Mouse (Mus musculus) kidney, adult 18-20 months (tissue): ENCODE data around the gene Map1lc3a.

ENCODE experiments used
- DNase-seq: peaks from one replicate; pipeline ENCODE4 v3.0.0; 2021

Map1lc3a gene

GRCm38 (mm10) chr2:155276195-155276594 lies at the start of gene Map1lc3a:
Gene Map1lc3a (plus strand): TSS chr2:155276297.
- DNase-seq: peak; percentile 97

DNA sequence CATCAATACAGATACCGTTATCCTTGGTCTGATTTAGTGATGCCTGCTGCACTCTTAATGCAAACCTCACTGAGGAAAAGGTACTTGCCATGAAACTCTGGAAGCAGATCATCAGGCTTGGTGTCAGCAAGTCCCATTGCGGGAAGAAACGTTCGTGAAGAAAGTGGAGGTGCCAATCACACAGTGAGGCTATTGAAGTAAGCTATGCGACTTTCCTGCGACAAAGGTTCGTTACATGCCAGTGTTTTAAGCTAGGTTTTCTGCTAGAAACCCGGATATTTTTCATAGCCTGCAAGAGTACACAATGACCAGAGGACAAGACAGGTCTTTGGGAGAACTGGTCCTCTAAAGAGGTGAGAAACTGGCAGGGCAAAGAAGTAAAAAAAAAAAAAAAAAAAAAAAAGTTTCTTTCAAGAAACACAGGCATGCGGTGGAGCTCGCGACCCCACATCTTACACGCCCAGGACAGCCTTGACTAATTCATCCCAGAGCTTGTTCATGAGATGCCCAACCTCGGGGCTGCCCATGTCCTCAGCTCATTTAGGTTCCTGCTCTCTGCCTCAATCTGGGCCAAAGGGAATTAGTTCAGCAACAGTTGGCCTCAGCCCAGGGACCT lies 40.2 kb upstream of the Map1lc3a start:
- DNase-seq: peak; percentile 8

DNA sequence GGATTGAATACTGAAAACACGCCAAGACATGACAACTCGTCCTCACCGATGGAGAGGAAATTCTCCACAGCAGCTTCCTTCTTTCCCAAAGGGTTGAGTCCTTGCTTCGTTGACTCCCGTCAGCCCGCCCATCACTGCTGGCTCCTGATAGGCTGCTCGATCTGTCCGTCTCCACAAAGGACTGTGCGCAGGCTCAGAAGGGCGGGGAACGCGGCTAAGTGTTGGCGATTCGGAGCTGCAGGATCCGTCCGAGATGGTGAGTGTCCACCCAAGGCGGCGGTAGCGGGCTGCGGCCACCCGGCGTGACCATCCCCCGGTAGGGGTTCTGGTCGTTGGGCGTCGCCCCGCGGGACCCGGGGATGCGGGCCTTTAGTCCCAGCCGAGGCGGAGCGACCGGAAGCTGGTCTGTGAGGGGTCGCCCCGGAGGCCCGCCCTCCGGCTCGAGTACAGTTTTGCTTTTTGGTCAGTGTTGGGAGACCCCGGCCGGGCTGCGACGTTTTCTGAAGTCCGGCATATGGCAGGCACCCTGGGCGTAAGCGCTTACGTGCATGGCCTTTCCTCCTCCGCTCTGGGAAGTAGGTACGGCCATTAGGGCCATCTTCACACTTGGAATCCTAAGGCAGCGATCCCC lies 39.6 kb upstream of the Map1lc3a start, which contains the start of gene Dynlrb1:
Gene Dynlrb1 (plus strand): TSS at position 172 of the 631 bp plus-strand sequence.
- peak; percentile 100 for DNase-seq

DNA sequence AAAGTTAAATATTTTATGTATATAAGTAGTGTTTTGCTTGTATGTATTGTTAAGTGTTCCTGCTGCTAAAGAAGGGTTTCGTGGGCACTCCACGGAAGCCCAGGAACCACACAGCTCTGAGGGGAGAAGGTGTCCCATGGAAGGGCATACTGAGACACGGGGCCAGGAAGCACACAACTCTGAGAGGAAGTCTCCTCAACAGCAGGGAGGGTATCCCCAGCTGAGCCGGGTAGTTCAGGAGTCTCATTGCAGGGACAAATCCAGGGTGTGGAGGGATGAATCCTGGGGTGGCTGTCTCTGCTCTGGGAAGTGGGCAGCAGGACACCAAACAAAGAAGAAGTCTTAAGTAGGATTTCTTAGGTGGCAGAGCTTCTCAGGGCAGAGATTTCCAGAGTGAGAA lies 38.8 kb upstream of the Map1lc3a start:
- DNase-seq: no peak

GRCm38 (mm10) chr2:155240915-155241314 lies 35.2 kb upstream of the Map1lc3a start:
- DNase-seq: peak; percentile 18

DNA sequence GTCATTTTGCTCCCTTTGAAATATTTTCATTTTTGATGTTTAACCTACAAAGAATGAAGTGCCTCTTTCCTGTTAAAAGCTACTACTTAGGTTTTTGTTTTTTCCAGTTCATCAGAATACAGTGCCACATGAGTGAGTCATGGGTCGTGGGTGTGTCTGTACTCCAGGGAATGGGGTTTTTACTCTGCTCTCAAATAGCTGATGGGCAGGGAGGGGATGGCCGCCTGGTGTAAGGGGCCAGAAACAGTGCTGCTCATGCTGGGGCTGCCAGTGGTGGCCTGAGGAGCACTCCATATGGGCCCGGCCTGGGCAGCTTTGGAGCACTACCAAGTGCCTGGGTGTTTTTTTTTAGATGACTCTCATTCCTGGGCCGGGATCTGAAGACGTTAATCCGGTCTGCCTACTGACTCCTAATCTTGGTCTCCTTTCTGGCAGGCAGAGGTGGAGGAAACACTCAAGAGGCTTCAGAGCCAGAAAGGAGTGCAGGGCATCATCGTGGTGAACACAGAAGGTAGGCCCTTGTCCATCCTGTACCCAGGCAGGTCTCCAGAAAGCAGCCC lies 33.7 kb upstream of the Map1lc3a start:
- DNase-seq: no peak

DNA sequence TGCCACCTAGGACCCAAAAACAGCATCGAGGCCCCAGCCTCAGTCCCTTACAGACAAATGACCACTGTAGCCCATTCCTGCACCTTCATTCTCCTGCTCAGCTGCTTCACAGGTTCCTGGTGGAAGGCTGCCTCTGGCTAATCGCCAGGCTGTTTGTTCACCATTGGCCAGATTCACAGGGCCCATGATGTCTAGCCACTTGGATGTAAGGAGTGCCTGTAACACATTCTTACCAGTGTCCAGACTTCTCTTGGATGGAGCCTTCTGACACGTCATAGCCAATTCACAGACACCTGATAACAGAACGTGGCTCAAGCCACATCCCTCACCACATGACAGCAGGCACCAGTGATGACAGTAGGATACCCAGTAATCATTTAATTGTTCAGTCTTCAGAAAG lies 29.9 kb upstream of the Map1lc3a start:
- no peak for DNase-seq

DNA sequence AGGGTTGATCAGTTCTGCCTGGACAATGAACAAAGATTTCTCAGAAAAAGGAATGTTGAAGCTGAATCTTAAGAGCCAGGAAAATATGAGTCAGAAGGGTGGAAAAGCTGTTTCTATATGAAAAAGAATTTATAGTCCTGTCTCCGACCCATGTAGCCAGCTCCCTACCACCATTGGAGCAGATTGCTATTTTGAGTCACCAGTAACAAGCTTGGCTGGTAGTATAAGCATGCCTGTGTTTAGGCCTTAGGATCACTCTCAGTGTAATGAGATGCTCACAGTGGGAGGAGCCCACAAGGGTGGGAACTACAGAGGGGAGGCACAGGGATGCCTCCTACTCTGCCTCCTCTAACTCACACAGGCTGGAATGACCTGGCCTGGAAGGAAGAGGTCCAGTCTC lies 27.9 kb upstream of the Map1lc3a start:
- no peak for DNase-seq

GRCm38 (mm10) chr2:155248718-155249117 lies 27.4 kb upstream of the Map1lc3a start:
- DNase-seq: no peak

DNA sequence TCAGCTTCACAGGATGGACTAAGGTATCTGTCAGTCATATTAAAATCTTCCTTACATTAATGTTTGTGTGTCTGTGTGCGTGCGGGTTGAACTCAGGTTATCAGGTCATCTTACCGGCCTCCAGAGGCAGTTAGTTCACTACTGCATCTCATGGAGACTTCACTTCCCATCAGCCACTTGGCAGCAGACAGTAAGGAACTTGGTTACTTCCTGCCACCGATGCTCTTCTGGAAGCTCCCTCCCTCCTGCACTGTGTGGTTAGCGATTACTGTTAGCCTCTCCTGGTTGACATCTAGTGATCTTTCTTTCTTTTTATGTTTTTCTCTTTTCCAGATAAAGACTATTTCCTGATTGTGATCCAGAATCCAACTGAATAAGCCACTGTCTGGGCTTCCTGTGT lies 26.5 kb upstream of the Map1lc3a start:
- no peak for DNase-seq

GRCm38 (mm10) chr2:155265526-155265925 lies 10.6 kb upstream of the Map1lc3a start:
- no peak for DNase-seq

DNA sequence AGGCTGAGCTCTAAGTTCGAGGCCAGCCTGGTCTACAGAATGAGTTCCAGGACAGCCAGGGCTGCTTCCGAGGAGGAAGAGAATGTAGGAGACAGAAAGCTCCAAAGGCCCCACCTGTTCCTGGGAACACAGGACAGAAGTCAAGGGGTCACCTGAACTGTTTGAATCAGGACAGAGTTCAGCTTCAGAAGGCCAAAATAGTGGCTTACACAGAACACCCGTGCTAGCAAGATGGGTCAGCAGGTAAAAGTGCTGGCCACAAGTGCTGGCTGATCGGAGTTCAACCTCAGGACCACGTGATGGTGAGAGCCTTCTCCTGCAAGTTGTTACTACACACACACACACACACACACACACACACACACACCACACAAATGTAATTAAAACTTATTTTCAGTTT lies 9.2 kb upstream of the Map1lc3a start:
- peak; percentile 28 for DNase-seq

GRCm38 (mm10) chr2:155271957-155272356 lies 4.1 kb upstream of the Map1lc3a start:
- DNase-seq: no peak

GRCm38 (mm10) chr2:155272396-155273170 lies 3.5 kb upstream of the Map1lc3a start:
- DNase-seq: no peak

GRCm38 (mm10) chr2:155273603-155274002 lies 2.5 kb upstream of the Map1lc3a start:
- DNase-seq: no peak

DNA sequence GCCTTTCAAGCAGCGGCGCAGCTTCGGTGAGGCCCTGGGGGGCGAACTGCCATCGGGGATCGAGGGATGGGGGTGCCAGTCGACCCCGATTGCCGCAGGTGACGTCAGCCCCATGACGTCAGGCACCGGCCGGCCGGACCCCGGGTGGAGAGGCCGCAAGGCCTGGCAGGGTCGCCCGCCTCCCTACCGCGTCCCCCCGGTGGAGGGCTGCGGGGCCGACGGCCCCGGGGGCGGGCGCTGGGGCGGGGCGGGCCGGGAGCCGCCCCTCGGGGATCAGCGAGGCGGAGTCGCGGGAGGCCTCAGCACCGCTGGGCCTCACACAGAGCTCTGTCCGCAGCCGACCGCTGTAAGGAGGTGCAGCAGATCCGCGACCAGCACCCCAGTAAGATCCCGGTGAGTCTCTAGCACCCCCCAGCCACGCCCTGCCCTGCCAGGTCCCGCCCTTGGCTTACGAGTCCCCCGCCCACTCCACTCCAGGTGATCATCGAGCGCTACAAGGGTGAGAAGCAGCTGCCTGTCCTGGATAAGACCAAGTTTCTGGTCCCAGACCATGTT lies 601 bp downstream of the Map1lc3a start:
- no peak for DNase-seq

GRCm38 (mm10) chr2:155277721-155278120 lies 1.6 kb downstream of the Map1lc3a start:
- DNase-seq: no peak

DNA sequence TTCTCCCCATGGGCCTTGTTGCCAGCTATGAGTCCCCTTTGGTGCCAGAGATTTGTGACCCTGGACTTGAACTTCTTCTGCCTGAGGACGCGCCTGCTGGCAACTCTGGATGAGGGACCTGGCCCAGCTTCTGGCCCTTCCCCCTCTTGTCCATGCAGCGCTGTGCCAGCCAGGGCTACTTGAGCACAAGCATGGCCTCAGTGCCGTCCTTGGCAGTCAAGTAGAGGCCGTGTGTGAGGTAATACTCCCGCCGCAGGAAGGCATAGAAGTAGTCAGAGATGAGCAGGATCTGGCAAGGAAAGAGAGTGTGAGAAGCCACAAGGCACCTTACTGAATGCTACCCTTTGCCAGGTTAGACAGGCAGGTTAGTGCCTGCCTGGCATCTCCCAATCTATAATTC lies 2.3 kb downstream of the Map1lc3a start:
- DNase-seq: no peak

DNA sequence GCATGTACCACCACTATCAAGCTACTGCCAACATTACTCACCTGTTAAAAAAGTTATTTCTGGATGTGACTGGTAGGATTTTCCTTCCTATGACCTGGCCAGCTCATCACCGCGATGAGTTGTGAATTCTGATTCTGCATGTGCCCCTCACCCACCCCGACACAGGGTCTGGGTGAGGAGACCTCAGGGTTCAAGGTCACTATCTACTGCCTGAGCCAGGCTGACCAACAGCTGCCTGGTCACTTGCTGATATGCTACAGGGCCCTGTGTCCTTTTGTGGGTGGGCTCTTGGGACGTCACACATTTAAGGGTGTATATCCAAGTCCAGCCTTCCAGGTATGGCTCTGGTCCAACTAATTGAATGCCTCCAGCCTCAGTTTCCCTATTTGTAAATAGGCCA lies 3.1 kb downstream of the Map1lc3a start:
- no peak for DNase-seq

GRCm38 (mm10) chr2:155280116-155280515 lies 4.0 kb downstream of the Map1lc3a start:
- no peak for DNase-seq

DNA sequence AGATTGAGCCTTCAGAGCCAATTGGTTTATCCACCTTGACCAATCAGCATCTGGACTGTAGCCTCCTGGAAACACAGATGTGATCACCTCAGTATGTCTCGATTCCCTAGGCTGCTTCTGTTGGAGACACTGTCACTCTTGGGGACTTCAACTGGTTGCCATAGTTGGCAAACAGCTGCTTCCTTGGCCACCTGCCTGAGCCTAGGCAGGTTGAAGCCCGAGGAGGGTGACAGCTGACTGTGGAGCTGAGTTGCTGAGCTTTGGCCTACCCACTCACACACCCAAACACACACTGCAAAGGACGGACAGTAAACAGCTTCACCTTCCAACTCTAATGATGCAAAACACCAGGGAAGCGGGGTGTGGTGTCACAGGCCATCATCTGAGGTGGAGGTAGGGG lies 7.7 kb downstream of the Map1lc3a start:
- DNase-seq: no peak

DNA sequence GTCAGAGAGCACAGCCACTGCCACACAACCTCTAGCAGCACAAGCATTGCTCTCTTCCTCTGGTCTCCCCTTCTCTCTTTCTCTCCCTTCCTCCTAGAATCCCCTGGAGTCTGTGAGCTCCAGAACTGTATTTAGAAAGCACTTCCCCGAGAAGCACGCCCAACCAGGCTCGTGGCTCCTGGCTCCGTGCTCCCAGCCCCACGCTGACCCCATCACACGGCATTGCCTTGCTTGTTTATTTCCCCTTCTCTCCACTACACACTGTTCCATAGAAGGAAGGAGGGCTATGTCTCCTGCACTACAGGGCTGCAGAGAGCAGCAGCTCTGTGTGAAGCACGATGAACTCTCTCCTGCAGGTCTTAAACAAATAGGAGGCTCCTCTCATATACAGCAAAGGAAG lies 8.6 kb downstream of the Map1lc3a start:
- DNase-seq: no peak

DNA sequence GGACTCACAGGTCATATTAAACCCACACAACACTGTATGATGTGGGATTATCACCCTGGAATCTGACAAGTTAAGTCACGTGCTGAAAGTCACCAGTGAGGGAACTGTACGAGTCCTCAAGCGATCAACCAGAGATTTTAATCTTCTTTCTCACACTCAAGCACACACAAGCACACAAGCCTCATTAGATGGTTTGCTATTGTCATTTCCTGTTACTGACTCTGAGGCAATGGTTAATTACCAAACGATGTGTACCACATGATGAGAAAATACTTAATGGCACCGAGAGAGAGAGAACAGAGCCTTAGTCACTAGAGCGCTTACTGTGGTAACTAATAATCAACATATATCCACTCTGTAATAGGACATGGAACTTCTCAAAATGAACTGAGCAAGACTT lies 9.6 kb downstream of the Map1lc3a start:
- no peak for DNase-seq
